Mouse (Mus musculus): ENCODE measurements around the gene Usp6nl. TPM values are rescaled to one million over a fixed set of nuclear protein-coding genes. Genes with fewer than 3 reads are reported as not detected.

Usp6nl gene
- 10 to 100 TPM; 26.2 to 27.2 TPM for total RNA-seq (2021)
- long read RNA-seq, experiment 1, full-length matches to known transcripts: 7 of 24 reads
- long read RNA-seq, experiment 1, partial matches to known transcripts: 0 of 24 reads
- long read RNA-seq, experiment 1, other reads (novel, unspliced or antisense): 17 of 24 reads
- long read RNA-seq, experiment 2, full-length matches to known transcripts: 4 of 23 reads
- long read RNA-seq, experiment 2, partial matches to known transcripts: 2 of 23 reads
- long read RNA-seq, experiment 2, other reads (novel, unspliced or antisense): 17 of 23 reads

DNA sequence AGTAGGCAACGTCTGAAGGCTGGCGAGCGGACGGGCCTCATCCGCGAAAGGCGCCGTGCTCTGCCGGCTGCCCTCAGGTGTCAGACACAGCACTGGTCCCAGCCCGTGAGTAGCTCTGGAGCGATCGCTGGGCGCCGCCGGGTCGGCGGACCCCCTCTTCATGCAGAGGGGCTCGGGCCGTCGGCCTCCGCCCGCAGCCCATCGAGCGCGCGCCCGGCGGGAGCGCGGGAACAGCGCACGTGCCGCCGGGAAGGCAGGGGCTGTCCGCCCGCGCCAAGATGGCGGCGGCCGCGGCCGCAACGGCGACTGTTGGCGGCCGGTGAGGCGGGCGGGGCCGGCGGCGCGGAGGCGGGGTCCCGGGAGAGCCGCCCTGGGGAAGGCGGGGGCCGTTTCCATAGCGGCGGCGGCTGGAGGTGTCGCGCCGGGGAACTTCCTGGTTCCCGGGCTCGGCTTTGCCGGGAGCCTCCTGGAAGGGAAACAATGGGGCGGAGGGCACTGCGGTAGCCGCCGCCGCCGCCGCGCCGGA is at the start of gene Usp6nl:
Gene Usp6nl, plus strand, starts transcription at position 292 of the 526 bp plus-strand sequence.
- peak; percentile 52 to 80 for DNase-seq (ENCODE audit: low spot score in 2 of 2)
- intact Hi-C loops (cut with DNase I): loop anchor here (2.0 to 5.0 kb wide), 3 partner anchors 65 to 100 kb away; no protein-coding TSS in a partner anchor

DNA sequence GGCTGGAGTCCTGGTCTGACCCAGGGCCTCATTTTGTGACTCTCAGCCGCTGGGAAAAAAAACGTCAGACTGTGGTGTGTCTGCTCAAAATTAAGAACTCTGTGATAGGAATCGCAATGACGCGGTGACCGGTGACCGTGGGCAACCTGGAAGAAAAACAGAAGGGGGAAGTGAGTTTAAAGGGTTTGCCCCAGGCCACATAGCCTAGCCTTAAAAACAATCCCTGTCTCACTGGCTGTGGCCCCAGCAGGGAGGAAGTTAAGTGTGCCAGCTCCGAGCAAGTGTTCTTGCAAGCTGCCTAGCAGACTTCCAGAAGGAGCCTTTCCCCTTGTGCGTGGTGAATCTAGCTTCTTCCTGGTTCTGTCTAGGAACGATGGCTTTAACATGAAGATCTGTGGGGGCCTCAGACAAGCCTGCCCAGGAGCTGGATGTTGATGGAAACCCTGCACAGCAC is 49.0 kb upstream of the Usp6nl start:
- peak; percentile 28 to 47 for DNase-seq (ENCODE audit: low spot score in 2 of 2)
- intact Hi-C loops (cut with DNase I): no loop called here

- intact Hi-C loops (cut with DNase I): no loop called here
- no peak for DNase-seq (ENCODE audit: low spot score in 2 of 2)
Observed at GRCm38 (mm10) chr2:6278813-6279530, 43.5 kb upstream of the Usp6nl start.

GRCm38 (mm10) chr2:6279614-6280301 is 42.7 kb upstream of the Usp6nl start:
- intact Hi-C loops (cut with DNase I): no loop called here
- DNase-seq (ENCODE audit: low spot score in 2 of 2): no peak

- no peak for DNase-seq (ENCODE audit: low spot score in 2 of 2)
- intact Hi-C loops (cut with DNase I): no loop called here
Observed at GRCm38 (mm10) chr2:6283569-6283968, 38.9 kb upstream of the Usp6nl start.

DNA sequence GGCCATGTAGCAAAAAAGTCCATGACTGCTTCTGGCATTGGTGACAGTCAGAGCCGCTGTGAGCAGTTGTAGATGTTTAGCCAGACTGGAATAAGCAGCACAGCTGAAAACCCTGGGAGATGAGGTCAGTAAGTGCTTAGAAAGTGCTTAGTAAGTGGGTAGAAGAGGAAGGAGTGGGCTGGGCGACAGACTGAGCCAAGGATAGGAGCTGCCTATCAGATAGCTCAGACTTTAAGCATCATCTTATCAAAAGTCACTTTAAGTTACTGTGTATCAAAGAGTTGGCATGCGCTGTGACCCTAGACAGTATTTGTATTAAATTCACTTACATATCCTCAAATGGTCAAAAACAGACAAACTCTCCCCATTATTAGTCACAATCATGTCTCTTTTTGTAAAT is 37.7 kb upstream of the Usp6nl start:
- intact Hi-C loops (cut with DNase I): no loop called here
- DNase-seq (ENCODE audit: low spot score in 2 of 2): no peak

DNA sequence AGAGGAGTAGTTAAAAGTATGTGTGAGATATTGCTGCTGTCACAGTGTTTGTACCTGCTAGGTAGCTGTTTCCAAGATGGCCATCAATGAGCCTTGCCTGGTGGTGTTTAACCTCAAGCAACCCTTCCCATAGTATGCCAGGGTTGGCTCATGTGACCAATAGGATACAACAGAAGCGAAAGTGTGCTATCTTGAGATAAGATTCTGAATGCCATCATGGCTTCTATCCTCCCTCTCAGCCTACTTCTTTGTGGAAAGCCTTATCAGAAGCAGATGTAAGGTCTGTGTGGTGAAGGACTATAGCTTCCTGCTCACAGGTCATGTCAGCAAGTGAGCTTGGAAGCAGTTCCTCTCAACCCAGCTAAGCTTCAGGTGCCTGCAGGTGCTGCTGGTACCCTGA is 36.7 kb upstream of the Usp6nl start:
- intact Hi-C loops (cut with DNase I): no loop called here

DNA sequence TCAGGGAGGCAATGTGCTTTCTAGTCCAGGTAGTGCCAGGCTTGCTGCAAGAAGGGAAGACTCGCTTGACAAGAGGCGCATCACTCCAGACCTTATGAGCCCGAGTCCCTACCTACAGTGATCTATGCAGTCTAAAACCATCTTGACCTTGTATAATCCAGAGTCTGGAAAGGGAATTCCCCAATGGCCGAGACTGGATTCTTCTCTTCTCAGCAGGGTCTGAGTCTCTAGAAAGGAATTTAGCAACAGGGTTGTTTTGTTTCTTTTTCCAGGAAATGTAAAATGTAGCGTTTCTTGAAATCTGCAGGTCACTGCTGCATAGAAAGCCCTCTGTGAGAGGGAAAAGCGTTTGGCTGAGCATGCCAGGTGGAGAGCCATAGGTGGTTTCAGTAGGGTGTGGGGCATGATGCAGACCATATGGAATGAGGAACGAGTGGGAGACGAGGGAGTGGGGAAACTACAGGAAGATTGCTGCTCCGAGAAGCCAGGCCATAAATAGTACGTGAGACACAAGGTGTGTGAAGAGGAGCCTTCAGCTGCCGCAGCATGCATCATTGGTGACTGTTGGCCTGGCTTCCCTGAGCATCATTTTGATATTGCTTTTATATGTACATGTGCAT is 28.5 kb upstream of the Usp6nl start:
- intact Hi-C loops (cut with DNase I): no loop called here
- no peak for DNase-seq (ENCODE audit: low spot score in 2 of 2)

More for the DNA sequence above, 36.7 kb upstream of the Usp6nl start:
- no peak for DNase-seq (ENCODE audit: low spot score in 2 of 2)

DNA sequence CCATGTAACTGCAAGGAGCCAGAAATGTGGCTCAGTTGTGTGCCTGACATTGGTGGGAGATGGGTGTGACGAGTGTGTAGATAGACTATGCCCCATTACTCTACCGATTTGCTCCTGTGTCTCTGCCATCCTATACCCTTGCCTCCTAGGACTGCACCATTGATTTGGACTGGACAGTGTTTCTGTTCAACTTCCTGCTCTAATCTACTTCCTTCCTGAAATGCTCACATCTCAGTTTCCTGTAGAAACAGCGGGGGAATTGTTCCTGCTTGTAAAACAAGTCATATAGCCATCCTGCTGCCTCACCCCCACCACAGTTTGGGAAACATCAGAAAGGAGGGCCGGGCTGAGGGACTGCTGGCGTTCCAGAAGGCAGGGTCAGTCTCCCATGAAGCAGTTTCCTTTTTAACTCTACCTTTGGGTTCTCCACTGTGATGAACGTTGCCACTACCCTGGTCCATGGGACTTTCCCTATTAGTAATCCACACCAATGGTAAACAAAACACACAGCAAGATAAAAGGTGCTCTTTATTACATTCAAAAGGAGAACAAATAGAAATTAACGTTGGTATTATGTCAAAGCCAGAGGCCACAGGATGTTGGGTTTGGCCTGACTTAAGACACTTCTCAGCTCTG is 27.4 kb upstream of the Usp6nl start:
- intact Hi-C loops (cut with DNase I): no loop called here
- DNase-seq (ENCODE audit: low spot score in 2 of 2): no peak

GRCm38 (mm10) chr2:6304768-6305167 is 17.7 kb upstream of the Usp6nl start:
- intact Hi-C loops (cut with DNase I): no loop called here

GRCm38 (mm10) chr2:6306861-6307260 is 15.6 kb upstream of the Usp6nl start:
- intact Hi-C loops (cut with DNase I): no loop called here
- peak in 1 of 2 experiments; percentile 46 for DNase-seq (ENCODE audit: low spot score in 2 of 2)

More at GRCm38 (mm10) chr2:6304768-6305167, 17.7 kb upstream of the Usp6nl start:
- no peak for DNase-seq (ENCODE audit: low spot score in 2 of 2)

- intact Hi-C loops (cut with DNase I): no loop called here
- DNase-seq (ENCODE audit: low spot score in 2 of 2): no peak
Observed at GRCm38 (mm10) chr2:6309373-6309821, 13.1 kb upstream of the Usp6nl start.

DNA sequence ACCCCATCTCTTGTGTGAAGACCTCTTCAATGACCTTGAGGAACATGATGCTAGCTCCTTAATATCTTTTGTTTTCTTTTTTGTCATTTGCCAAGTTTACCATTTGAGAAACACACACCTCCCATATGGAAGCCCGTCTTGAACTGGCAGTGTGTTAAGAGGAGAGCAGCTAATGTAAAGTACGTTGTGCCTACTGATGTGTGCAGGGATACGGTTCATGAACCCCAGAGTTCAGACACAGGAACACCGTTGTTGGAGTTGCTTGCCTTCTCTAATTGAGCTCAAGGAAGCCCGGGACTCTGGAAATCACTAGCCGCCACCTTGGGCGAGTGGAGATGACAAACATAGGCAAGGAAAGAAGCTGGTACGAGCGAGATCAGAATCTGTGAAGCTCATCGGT is 9.7 kb upstream of the Usp6nl start:
- DNase-seq (ENCODE audit: low spot score in 2 of 2): no peak
- intact Hi-C loops (cut with DNase I): no loop called here

- no peak for DNase-seq (ENCODE audit: low spot score in 2 of 2)
- intact Hi-C loops (cut with DNase I): no loop called here
Observed at GRCm38 (mm10) chr2:6313733-6314132, 8.7 kb upstream of the Usp6nl start.

- no peak for DNase-seq (ENCODE audit: low spot score in 2 of 2)
Observed at GRCm38 (mm10) chr2:6320153-6320552, 2.3 kb upstream of the Usp6nl start.

GRCm38 (mm10) chr2:6321769-6322375 is 595 bp upstream of the Usp6nl start:
- no peak for DNase-seq (ENCODE audit: low spot score in 2 of 2)
- intact Hi-C loops (cut with DNase I): loop anchor here (2.0 to 5.0 kb wide), 3 partner anchors 65 to 100 kb away; no protein-coding TSS in a partner anchor

More at GRCm38 (mm10) chr2:6320153-6320552, 2.3 kb upstream of the Usp6nl start:
- intact Hi-C loops (cut with DNase I): loop anchor here (5.0 kb wide), 2 partner anchors 63 to 98 kb away; no protein-coding TSS in a partner anchor

- peak; percentile 25 to 38 for DNase-seq (ENCODE audit: low spot score in 2 of 2)
- intact Hi-C loops (cut with DNase I): loop anchor here (2.0 to 5.0 kb wide), 3 partner anchors 66 to 101 kb away; no protein-coding TSS in a partner anchor
Observed at GRCm38 (mm10) chr2:6322938-6323521, 563 bp downstream of the Usp6nl start.

- DNase-seq (ENCODE audit: low spot score in 2 of 2): no peak
- intact Hi-C loops (cut with DNase I): no loop called here
Observed at GRCm38 (mm10) chr2:6325646-6326045, 3.2 kb downstream of the Usp6nl start.
